Mouse (Mus musculus) spleen, postnatal 4 days (tissue): ENCODE results near the gene Tmem123.

Experiments
- DNase-seq, 2 experiments: peaks; one replicate each; pipeline ENCODE4 v3.0.0; 2022; ENCODE audit warnings: low spot score in 2 of 2

The Tmem123 gene

DNA sequence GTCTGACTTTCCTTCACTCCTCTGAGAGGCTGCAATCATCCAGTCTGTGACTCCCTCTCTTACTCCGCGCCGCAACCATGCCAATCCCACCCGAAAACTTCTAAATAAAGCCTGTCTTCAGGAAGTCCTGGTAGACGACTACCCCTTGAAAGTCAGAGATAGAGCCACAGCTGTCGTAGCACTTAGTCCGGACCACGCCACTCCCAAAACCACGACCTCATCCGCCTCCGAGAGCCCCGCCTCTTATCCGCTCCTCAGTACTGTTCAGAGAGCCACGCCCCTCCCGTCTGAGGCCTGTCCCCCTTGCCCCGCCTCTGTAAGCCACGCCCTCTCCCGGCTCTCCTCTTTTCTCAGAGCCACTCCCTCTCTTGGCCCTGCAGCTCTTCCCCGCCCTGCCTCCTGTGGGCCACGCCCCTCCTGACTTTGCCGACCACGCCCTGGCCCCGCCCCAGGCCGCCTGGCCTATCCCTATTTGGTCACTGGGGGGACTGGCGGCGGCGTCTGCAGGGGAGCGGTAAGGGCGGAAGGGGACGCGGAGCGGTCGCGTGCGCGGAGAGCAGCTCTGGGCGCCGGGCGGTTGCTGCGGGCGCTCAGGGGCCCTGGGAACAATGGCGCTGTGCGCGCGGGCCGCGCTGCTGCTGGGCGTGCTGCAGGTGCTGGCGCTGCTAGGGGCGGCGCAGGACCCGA is at the start of gene Tmem123:
TSS of gene Tmem123 (plus strand) at position 428 of the 687 bp plus-strand sequence.
- DNase-seq = peak; percentile 100

DNA sequence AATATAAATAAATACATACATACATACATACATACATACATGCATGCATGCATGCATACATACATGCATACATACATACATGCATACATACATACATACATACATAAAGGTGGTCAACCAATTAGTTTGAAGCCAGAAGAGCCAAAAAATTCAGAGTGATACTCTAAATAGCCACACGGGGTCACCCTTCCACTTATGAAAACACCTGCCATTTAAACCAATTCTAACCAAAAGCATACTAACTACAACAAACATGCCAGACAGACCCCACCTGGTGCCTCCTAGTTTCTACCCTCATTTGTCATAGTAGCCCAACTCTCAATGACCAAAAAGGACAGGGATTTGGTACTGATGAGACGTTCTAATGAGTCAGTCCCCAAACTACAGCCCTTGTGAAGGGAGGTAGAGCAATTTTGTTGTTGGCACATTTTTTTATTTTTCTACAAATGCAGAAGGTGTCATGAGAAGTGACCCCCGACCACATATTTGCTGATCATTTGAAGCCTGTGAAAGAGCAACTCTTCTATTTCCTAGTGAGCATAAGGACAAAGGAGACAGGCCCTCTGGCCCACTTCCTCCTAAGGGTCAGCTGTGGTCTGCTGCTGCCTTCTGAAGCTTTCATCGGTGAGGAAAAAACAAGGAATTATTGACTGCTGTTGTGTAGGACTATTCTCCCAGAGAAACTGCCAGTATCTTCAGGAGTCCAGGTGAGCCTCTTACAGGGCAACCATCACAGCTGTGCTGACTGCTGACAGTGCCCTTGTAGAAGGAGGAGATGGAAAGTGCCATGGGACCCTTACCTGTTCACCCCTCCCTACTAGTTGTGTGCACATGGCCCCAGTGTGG is 49.6 kb upstream of the Tmem123 start:
- peak; percentile 35 to 66 for DNase-seq

DNA sequence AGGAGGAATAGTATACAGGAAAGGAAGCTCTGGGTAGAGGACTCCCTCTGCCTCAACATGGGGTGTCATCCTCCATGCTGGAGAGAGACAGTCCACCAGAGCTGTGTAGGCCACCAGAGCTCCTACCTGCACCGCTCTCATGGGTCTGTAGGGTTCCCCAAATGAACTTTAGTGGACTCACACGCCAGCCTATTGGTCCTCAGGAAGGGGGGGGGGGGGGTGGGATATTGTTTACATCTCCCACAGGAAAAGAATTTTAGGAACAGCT is 49.0 kb upstream of the Tmem123 start:
- DNase-seq = no peak

DNA sequence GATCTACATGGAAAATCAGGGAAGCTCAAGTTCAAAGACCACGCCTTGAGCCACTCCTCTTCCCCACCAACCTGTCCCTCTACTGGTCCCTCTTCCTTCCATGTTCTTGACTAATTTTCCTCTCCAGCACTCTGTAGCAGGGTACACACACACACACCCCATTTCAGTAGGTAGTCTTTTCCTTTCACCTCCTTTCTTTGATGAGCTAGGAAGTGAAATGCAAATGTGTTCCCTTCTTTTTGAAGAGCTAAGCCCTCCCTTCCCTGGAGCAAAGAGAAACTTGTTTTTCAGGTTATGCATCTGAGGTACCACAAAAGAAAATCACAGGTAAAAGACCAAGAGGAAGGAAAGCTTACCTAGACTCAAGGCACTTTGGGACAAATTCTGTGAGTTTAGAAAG is 42.3 kb upstream of the Tmem123 start:
- DNase-seq = no peak

DNA sequence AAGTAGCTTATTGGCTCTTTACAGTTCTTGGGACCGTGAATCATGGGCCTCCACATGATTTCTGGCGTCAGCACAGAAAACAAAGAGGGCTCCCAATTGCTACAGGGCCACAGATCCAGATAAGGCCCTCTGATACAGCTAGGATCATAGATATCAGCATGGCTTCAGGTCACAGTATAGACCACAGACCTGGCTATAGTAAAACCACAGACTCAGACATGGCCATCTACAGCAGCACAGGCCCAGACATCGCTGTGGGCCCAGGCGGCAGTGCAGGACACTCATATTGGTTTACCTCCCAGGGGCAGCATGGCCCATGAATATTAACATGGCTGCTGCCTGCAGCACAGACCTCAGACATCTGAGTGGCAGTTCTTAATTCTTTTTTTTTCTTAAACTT is 34.8 kb upstream of the Tmem123 start:
- no peak for DNase-seq

DNA sequence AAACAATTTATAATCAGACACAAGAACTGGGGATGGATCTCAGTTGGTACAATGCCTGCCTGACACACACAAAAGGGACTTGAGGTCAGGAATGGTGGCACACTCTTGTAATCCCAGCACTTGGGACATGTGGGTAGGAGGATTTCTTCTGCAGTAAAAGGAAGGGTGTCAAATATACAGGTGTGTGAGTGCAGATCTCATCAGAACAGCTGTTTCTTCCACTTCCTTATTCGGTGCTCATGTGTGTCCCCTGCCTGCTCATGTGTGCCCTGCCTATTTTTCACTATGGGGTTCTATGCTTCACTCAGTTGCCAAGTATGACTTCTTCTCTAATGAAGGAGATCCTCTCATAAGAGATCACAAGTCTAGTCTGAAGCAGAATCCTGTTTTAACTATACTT is 21.1 kb upstream of the Tmem123 start:
- DNase-seq = no peak

DNA sequence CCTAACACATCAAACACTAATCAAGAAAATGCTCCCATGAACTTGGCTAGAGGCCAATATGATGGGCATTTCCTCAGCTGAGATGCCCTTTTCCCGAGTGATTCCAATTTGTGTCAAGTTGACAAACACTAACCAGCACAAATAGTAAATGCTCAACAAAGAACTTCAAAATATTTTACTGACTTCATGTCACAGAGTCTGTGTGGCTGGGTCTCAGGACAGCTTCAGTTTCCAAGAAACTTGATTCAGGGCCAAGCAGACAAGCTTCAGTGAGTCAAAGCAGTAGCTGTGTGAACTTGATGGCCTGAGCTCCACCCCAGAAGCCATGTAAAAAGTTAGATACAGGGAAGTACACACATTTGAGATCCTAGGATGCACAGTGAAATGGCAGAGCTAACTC is 19.7 kb upstream of the Tmem123 start:
- DNase-seq = no peak

DNA sequence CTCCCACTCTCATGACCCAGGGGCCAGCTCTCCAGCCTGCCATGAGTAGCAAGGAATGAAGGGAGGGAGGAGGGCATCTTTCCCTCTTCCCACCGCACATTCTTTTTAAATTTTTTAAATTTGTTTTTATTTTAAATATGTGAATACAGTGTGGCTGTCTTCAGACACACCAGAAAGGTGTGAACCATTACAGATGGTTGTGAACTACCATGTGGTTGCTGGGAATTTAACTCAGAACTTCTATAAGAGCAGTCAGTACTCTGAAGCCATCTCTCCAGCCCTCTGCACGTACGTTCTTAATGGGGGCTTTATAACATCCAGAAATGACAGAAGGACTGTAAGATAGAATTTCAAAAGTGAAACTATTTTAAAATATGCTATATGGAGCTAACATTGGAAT is 15.0 kb upstream of the Tmem123 start:
- no peak for DNase-seq

DNA sequence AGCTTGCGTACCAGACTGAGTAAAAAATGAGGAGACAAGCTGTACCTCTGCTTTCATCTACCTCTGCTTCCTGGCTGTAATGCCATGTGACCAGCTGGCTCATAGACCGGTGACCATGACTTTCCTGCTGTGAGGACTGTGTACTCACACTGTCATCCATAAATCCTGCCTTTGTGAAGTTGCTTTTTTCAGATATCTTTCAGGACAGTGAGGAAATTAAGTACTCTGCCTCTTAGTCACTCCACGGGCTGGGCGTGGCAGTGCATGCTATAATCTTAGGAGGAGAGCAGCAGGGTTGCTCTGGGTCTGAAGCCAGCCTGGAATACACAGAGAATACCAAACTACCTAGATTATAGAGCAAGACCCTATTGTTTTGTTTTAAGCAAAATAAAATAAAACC is 14.3 kb upstream of the Tmem123 start:
- peak in 1 of 2 experiments; percentile 48 for DNase-seq

DNA sequence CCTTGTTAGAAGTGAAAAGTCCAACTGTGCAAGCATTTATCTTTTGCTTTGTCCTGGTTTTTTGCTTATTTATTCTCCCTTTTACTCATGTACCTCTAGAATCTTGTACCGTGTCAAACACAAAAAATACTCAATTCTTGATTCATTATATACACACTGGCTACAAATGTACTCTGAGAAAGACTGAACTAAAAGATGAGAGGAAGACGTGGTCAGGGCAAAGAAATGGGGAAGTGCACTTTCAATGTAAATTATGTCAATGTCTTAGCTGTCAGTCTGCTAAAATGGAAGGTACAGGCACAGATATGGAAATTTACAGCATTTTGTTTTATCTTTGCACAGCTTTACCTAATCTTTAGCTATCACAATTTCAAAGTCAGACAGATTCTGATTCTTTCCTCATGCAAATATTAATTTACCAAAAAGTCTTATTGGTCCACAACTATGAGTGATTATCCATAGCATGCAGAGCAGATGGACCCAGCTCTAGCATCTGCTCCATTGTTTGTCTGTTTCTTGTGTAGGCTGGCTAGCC is 7.9 kb upstream of the Tmem123 start:
- no peak for DNase-seq

DNA sequence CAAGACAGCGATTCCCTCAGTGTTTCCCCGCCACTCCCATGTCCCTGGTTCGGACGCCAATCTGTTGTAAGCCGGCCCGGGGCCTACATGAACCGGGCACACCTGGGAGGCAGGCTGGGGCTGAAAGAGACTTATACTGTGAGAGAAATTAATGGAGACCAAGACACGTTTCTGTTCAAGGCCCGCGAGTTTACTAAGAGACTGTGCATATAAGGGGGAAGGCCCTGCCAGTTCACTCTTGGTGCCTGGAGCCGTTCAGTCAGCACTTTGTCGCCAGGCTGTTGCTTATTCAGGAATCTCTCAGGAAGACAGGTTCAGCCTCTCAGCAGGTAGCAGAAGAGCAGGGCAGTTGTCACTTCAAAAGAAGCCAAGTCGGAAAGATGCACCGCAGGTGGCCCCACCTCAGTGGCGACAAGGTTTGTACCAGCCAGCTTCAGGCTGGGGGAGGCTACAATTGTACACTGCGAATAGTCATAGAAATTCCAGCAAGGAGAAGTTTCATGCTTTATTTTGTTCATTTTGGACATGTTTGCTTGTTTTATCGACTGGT is 1.9 kb upstream of the Tmem123 start:
- no peak for DNase-seq

DNA sequence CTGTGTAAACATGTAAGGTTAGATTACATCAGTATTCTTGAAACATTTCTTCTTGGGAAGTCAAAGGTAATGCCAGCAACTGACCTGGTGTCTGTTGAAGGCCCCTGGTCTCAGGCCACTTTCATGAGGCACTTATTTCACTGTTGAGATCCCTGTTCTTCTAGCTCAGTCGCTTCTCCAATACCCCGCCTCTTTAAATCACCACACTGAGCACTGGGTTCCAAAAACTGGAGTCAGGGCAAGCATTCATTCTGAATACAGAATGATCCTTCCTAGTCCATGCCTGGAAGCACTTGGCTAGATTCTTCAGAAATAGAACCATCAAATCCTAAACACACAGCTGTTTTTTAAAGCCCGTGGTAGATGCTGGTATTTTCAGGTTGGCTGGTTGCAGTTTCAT is 1.1 kb upstream of the Tmem123 start:
- no peak for DNase-seq

DNA sequence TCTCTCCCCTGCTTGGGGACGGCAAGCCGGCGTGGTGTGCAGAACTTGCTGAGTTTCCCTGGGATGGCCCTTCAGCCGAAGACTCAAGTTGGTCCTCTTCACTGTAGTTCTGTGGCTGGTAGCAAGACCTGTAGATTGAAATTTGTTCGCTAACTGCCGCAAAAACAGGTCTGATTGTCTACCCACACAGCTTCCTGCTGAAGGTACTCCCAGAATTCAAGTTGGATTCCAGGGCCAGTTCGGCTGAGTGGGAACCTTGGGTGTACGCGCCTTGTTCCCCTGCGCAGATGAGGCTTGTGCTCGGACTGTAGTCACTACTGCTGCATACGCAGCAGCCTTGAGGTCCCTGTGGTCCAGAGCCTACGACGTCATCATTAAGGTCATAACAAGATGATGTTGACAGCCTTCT is 626 bp downstream of the Tmem123 start:
- peak; percentile 34 to 71 for DNase-seq

DNA sequence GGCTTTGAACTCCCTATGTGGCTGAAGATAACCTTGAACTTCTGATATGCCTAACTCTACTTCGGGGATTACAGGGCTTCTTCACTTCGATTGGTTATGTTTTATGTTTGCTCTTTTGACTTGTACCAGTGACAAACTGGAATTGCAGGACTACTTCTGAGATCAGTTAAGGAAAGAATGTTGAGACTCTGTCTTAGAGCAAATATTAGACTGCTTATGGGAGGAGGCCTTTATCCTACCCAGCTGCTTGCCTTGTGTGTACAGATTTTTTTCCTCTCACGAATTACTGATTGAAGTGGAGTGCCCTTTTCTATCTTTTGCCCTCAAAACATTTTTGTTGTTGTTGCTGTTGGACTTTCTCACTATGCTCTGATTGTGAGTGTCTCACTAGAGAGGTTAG is 1.4 kb downstream of the Tmem123 start:
- no peak for DNase-seq

DNA sequence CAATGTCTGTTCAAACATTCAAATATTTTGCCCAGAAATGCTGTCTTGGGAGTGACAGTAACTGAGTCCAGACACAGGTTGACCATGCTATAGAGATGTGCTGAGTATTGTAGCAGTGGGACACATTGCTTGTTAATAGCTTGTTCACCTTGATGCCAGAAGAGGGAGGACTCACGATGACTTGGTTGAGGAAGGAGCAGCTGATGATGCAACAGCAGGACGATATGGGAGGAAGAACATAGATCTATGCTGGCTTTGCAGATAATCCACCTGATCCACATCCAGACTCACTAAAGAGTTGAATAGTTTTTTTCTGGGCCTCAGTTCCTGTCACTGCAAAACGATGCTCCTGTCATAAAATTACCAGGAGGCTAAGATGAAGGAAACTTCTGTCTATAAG is 2.7 kb downstream of the Tmem123 start:
- DNase-seq = no peak

DNA sequence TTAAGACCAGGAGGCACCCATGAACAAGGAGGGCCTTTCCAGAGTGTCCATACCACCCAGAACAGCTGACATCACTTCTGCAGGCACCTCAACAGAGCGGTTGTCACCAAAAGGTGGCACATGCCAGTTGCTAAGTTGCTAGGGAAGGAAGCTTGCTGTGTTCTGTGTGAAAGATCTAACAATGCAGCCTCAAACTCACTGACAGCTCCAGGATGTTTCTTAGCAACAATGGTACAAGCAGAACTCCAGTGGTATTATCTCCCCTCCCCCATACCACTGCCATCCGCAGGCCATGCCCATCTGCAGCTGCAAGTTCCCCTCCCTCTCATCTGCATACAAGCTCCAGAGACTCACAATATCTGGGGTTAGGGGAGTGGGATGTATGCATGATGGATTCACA is 3.7 kb downstream of the Tmem123 start:
- DNase-seq = no peak

DNA sequence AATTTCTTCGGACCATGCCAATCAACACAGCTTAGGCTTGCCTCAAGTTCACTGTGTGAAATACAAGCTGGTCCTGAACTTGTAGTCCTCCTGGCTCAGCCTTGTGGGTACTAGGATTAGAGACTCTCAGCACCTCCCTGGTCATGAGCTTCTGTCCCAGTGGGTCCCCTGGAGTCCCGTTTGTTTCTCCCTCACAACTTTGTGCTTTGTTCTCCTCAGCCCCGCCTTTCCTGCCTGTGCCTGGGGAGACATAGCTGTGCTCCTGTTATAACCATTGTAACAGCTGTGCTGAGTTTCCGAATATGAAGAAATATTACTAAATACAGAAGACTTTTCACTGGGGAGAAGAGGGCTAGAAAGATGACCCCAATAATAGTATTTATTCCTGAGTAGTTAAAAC is 5.2 kb downstream of the Tmem123 start:
- no peak for DNase-seq

DNA sequence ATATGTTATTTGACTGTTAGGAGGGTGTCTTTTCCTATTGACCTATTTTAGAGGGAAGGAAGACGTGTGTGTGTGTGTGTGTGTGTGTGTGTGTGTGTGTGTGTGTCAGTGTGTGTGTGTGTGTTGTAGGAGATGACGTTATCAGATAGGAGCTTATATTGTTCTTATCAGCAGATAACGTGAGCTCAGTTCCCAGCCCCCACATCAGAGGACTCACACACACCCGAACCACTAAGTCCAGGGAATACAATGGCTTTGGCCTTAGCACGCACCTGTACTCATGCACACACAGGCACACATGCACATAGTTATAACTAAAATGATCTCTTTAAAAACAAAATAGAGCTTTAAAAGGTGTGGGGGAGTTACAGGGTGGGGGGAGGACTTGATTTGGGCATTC is 5.7 kb downstream of the Tmem123 start:
- no peak for DNase-seq

DNA sequence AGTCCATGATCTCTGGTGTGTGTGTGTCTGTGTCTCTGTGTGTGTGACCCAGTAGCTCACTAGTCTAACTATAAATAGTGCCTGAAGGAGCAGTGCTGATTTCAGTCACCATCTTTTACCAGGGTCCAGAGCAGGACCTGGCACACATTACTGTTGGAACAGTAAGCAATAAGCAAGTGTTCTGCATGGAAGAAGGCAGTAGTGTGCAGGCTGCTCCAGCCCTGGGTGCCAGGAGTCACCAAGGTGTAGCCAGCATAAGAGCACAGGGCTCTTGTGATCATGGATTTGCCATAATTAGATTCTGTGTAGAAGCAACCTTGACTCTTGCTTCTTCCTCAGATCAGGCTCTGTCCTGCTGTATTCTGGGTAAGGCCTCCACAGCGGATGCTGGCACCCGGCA is 8.5 kb downstream of the Tmem123 start:
- DNase-seq = no peak

DNA sequence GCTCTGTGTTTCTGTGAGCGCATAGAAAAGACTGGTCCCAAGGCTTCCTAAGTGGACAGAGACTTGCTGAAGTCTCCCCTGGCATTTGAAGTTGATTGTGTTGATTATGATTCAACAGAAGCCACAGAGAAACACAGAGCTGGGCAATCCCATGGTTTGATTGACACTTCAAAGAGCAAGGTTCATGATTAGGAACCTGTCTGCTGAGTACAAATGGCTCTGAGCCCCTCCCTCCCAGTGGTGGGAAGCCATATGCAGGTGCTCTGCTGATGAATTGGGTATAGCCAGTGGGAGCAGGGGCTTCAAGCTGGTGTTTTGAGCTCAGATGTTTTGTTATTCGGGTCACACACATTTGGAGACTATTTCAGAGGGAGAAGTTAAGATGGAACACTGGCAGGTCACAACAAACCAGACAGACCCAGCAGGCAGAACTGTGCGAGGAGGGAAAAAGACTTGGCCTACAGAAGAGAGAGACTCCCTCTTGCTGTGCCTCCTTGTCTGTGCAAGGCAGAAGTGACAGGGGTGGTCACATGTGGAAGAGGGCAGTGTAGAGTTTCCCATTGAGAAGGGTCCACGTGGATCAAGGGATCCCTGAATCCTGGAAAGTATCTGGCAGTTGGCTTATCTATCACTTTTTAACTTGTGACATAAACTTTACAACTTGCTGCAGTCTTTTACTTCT is 9.1 kb downstream of the Tmem123 start:
- DNase-seq = no peak

DNA sequence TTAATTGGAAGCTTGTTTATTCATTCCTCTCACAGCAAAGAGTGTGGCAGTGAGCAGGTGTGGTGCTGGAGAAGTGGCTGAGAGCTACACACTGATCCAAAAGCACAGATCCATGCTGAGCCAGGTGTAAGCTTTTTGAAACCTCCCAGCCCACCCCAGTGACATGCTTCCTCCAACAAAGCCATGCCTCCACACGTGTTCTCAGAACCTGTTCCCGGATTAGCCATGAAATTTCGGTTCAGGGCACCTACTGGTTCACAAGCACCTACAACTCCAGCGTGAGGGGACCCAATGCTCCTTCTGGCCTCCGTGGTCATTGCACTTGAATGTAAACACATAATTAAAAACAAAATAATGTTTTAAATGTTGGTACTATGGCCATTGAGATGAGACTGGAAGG is 9.8 kb downstream of the Tmem123 start:
- no peak for DNase-seq

DNA sequence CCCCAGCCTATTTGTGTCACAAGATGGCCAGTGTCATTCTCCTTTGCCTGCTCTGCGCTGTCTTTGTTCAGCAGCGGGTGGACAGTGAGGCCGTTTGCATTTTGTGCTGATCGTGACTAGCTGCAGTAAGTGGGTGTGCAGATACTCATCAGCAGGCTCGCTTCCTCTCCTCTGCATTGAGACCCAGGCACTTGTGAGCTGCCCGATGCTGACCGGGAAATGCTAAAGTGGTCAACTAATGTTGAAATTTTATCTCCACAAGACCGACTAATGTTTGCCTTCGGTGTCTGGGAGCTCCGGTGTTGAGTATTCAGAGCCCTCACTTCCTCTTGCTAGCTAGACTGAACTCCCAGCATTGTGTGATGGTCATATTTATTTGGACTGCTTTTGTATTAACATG is 10.7 kb downstream of the Tmem123 start:
- no peak for DNase-seq

DNA sequence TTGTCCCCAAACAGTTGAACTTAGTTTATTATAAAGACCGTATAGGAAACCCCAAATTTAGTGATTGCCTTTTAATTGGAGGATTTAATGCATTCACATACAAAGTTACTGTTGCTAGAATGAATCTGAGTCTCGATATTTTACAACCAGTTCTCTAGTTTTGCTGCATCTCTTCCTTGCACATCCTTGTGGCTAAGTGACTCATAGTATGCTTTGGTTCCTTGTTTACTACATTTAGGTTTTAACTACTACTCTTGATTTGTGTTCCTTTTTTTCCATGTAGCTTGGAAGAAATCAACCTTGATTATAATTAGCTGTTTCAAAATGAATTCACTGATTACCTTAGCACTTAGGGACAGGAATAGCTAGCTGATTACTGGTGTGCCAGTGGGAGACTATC is 11.2 kb downstream of the Tmem123 start:
- DNase-seq = no peak
